Comparison of ENCODE assay signal across 34 mouse cellular contexts in genomic region chr14:32624245-32624644, GRCm38 (mm10). TPM values are rescaled to one million over a fixed set of nuclear protein-coding genes. Genes with fewer than 3 reads are reported as not detected.
"Had no signal": no experiment of that assay in that cellular context is flagged by ENCODE, and none has a peak within 500 bp of the region (broad histone marks: within the 10 kb centered on the region; RNA-seq: fewer than 3 reads in every experiment).

No protein-coding gene starts in this region.

- H3K9me3 ChIP-seq: heart, embryonic 12.5 days; hindbrain, embryonic 13.5 days; hindbrain, embryonic 15.5 days; kidney, embryonic 15.5 days; limb, embryonic 13.5 days; limb, embryonic 15.5 days; liver, embryonic 12.5 days had no signal

- H3K4me3 ChIP-seq: heart, adult 2 months; heart, embryonic 12.5 days; hindbrain, embryonic 13.5 days; hindbrain, embryonic 15.5 days; kidney, embryonic 15.5 days; layer of hippocampus, adult 2 months; limb, embryonic 13.5 days; limb, embryonic 15.5 days; liver, embryonic 12.5 days had no signal

- ATAC-seq: hindbrain, postnatal 0 days; intestine, embryonic 16.5 days; liver, embryonic 12.5 days had no signal

- DNase-seq: gastrocnemius, postnatal 14 days; gastrocnemius, postnatal 36 days; heart, adult 2 months; heart, postnatal 10 days; heart, postnatal 4 days; kidney, adult 11 months; kidney, adult 2 months; kidney, adult 9 months; kidney, postnatal 14 days; kidney, postnatal 4 days; layer of hippocampus, adult 9-11 months; layer of hippocampus, postnatal 36 days; left cerebral cortex, postnatal 4 days had no signal

- H3K36me3 ChIP-seq: heart, embryonic 12.5 days; hindbrain, embryonic 13.5 days; hindbrain, embryonic 15.5 days; kidney, embryonic 15.5 days; limb, embryonic 13.5 days; limb, embryonic 15.5 days; liver, embryonic 12.5 days had no signal

- H3K27me3 ChIP-seq: hindbrain, embryonic 13.5 days; hindbrain, embryonic 15.5 days; kidney, embryonic 15.5 days; limb, embryonic 15.5 days had no signal

- H3K27ac ChIP-seq: heart, adult 2 months; hindbrain, embryonic 13.5 days; hindbrain, embryonic 15.5 days; hindbrain, postnatal 0 days; kidney, embryonic 15.5 days; kidney, postnatal 0 days; layer of hippocampus, adult 2 months; limb, embryonic 13.5 days; limb, embryonic 15.5 days; liver, embryonic 12.5 days; liver, embryonic 14.5 days had no signal

- H3K4me1 ChIP-seq: heart, embryonic 12.5 days; kidney, embryonic 15.5 days; limb, embryonic 13.5 days; limb, embryonic 15.5 days; liver, embryonic 12.5 days had no signal

RNA-seq across cellular contexts. Expression of gene Prrxl1, which starts 25.0 kb away (rescaled TPM):
- total RNA-seq: gastrocnemius, adult 18-20 months; gastrocnemius, adult 8-10 months; gastrocnemius, postnatal 14 days; gastrocnemius, postnatal 36 days; heart, adult 2 months; heart, postnatal 10 days; heart, postnatal 25 days; heart, postnatal 4 days; layer of hippocampus, postnatal 14 days; layer of hippocampus, postnatal 36 days; left cerebral cortex, postnatal 10 days; left cerebral cortex, postnatal 25 days; left cerebral cortex, postnatal 4 days; liver, adult 2 months had no signal
- polyA plus RNA-seq: gonadal fat pad, adult 2 months; heart, adult 2 months; heart, embryonic 12.5 days; kidney, adult 2 months; limb, embryonic 11.5 days; liver, adult 2 months; liver, embryonic 12.5 days; liver, embryonic 14.5 days had no signal
